Mouse (Mus musculus) kidney, embryonic 16.5 days (tissue): Measurements from ENCODE around the gene Epha4. TPM values are rescaled to one million over a fixed set of nuclear protein-coding genes. Genes with fewer than 3 reads are reported as not detected.

Source experiments
- ATAC-seq: fragments of 200-750 bp; cut with Nextera tagmentation; 2 replicates; pipeline ENCODE4 v1.8.0; 2017; ENCODE audit warnings: moderate TSS enrichment; ENCODE audit not compliant: low FRiP score, low TSS enrichment
- H3K27ac ChIP-seq: fragments of 300-500 bp; sonication (generic); 2 replicates; pipeline ENCODE4 v1.5.1; 2014; ENCODE audit warnings: low read length
- H3K27me3 ChIP-seq: fragments of 300-500 bp; sonication (generic); 2 replicates; pipeline ENCODE4 v1.6.1; 2014; ENCODE audit warnings: low read length, control low read depth, mixed read lengths; ENCODE audit not compliant: insufficient read depth
- H3K36me3 ChIP-seq: fragments of 300-500 bp; sonication (generic); 2 replicates; pipeline ENCODE4 v1.6.1; 2014; ENCODE audit warnings: low read length, control low read depth, mixed read lengths; ENCODE audit not compliant: insufficient read depth
- H3K4me1 ChIP-seq: fragments of 300-500 bp; sonication (generic); 2 replicates; pipeline ENCODE4 v1.6.1; 2014; ENCODE audit warnings: low read length, control low read depth, mixed read lengths; ENCODE audit not compliant: insufficient read depth
- H3K4me2 ChIP-seq: fragments of 300-500 bp; sonication (generic); replicated peaks from 2 replicates; pipeline ENCODE4 v1.6.1; 2014; ENCODE audit warnings: low read depth, low read length
- H3K4me3 ChIP-seq: fragments of 300-500 bp; sonication (generic); 2 replicates; pipeline ENCODE4 v1.5.1; 2014; ENCODE audit warnings: mild to moderate bottlenecking, low read length
- H3K9ac ChIP-seq: fragments of 300-500 bp; sonication (generic); replicated peaks from 2 replicates; pipeline ENCODE4 v1.6.1; 2014; ENCODE audit warnings: low read length
- H3K9me3 ChIP-seq: fragments of 300-500 bp; sonication (generic); 2 replicates; pipeline ENCODE4 v1.6.1; 2016; ENCODE audit warnings: low read length, control low read depth
- WGBS: fragments of 180-500 bp; shearing (Covaris S2); extraction: QIAGEN DNeasy Blood & Tissue Kit; methylation state at CpG from one replicate; pipeline ENCODE4 v1.1.7; 2014; 5-methylcytosine and 5-hydroxymethylcytosine counted together
- polyA plus RNA-seq: library from polyadenylated mRNA; unstranded; fragments of >200 nt; fragmentation: Nextera tagmentation; extraction: Ambion mirVana; gene quantifications from 2 replicates; pipeline ENCODE4 v1.2.1, GENCODE M21; 2015

Gene Epha4
- polyA plus RNA-seq, 1 experiment from 2014 or later, result 17.0 TPM

- Histone ChIP-seq H3K4me1 (peaks cover 27% of the 10 kb centered on the region), H3K27me3 (no peaks in the 10 kb centered on the region), H3K9me3 (no peaks in the 10 kb centered on the region), H3K27ac (peak overlapping the region; percentile 43; the same call in 1 of the 2 replicates), H3K9ac (peak overlapping the region; percentile 66), H3K4me2 (peak overlapping the region; percentile 95), H3K36me3 (peaks cover 4% of the 10 kb centered on the region; the same call in 1 of the 2 replicates), H3K4me3 (peak overlapping the region; percentile 79)
- 1% methylated on average over 27 of the region's 27 CpGs for WGBS
- ATAC-seq, result peak; percentile 30; the same call in 1 of the 2 replicates
Measured at GRCm38 (mm10) chr1:77513411-77513941, 1.4 kb downstream of the Epha4 start.

GRCm38 (mm10) chr1:77512431-77513195 is 2.3 kb downstream of the Epha4 start:
- Histone ChIP-seq H3K27ac (no peak overlapping the region; the same call in 1 of the 2 replicates), H3K4me1 (peaks cover 32% of the 10 kb centered on the region), H3K36me3 (peaks cover 4% of the 10 kb centered on the region; the same call in 1 of the 2 replicates), H3K9me3 (no peaks in the 10 kb centered on the region), H3K27me3 (no peaks in the 10 kb centered on the region), H3K9ac (peak overlapping the region; percentile 66), H3K4me2 (peak overlapping the region; percentile 95), H3K4me3 (peak overlapping the region; percentile 79)
- WGBS, result 7% methylated on average over 20 of the region's 20 CpGs
- ATAC-seq, result no peak

- no peak overlapping the region for H3K27ac ChIP-seq
- WGBS, result 18% methylated on average over 4 of the region's 4 CpGs
- H3K9me3 ChIP-seq, result no peaks in the 10 kb centered on the region
- no peaks in the 10 kb centered on the region for H3K27me3 ChIP-seq
- peak overlapping the region; percentile 79 for H3K4me3 ChIP-seq
- peaks cover 36% of the 10 kb centered on the region for H3K4me1 ChIP-seq
- peak overlapping the region; percentile 66 for H3K9ac ChIP-seq
- H3K36me3 ChIP-seq, result peaks cover 4% of the 10 kb centered on the region; the same call in 1 of the 2 replicates
- ATAC-seq, result no peak
- peak overlapping the region; percentile 95 for H3K4me2 ChIP-seq
Measured at GRCm38 (mm10) chr1:77512059-77512407, 2.9 kb downstream of the Epha4 start.

- peak overlapping the region; percentile 66; the same call in 1 of the 2 replicates for H3K9ac ChIP-seq
- ATAC-seq, result no peak
- H3K4me1 ChIP-seq, result peaks cover 39% of the 10 kb centered on the region
- peaks cover 8% of the 10 kb centered on the region; the same call in 1 of the 2 replicates for H3K36me3 ChIP-seq
- no peak overlapping the region for H3K27ac ChIP-seq
- no peaks in the 10 kb centered on the region for H3K27me3 ChIP-seq
- peak overlapping the region; percentile 79 for H3K4me3 ChIP-seq
- peak overlapping the region; percentile 95 for H3K4me2 ChIP-seq
- 33% methylated on average over 10 of the region's 10 CpGs for WGBS
- no peaks in the 10 kb centered on the region for H3K9me3 ChIP-seq
Measured at GRCm38 (mm10) chr1:77511372-77512058, 3.4 kb downstream of the Epha4 start.

- H3K36me3 ChIP-seq, result peaks cover 13% of the 10 kb centered on the region; the same call in 1 of the 2 replicates
- H3K9ac ChIP-seq, result no peak overlapping the region
- no peak overlapping the region for H3K27ac ChIP-seq
- no peak overlapping the region for H3K4me3 ChIP-seq
- H3K27me3 ChIP-seq, result no peaks in the 10 kb centered on the region
- no peak for ATAC-seq
- peaks cover 42% of the 10 kb centered on the region for H3K4me1 ChIP-seq
- H3K4me2 ChIP-seq, result 0 out of 2 replicates have a peak overlapping the region, but pooled peaks have one; percentile 95
- no peaks in the 10 kb centered on the region for H3K9me3 ChIP-seq
- WGBS, result 40% methylated on average over 5 of the region's 5 CpGs
Measured at GRCm38 (mm10) chr1:77510623-77511022, 4.3 kb downstream of the Epha4 start.

GRCm38 (mm10) chr1:77506856-77507200 is 8.1 kb downstream of the Epha4 start:
- Histone ChIP-seq H3K4me1 (peaks cover 38% of the 10 kb centered on the region), H3K27me3 (no peaks in the 10 kb centered on the region), H3K4me2 (peak overlapping the region; percentile 8; the same call in 1 of the 2 replicates), H3K9me3 (no peaks in the 10 kb centered on the region), H3K27ac (no peak overlapping the region), H3K9ac (no peak overlapping the region), H3K36me3 (peaks cover 13% of the 10 kb centered on the region; the same call in 1 of the 2 replicates), H3K4me3 (no peak overlapping the region)
- WGBS, result 90% methylated on average over 18 of the region's 18 CpGs
- ATAC-seq, result no peak

- H3K9me3 ChIP-seq, result no peaks in the 10 kb centered on the region
- peak; percentile 43; the same call in 1 of the 2 replicates for ATAC-seq
- H3K27ac ChIP-seq, result no peak overlapping the region
- H3K9ac ChIP-seq, result no peak overlapping the region
- 56% methylated on average over 21 of the region's 21 CpGs for WGBS
- H3K4me3 ChIP-seq, result peak overlapping the region; percentile 9; the same call in 1 of the 2 replicates
- no peaks in the 10 kb centered on the region for H3K27me3 ChIP-seq
- H3K4me2 ChIP-seq, result peak overlapping the region; percentile 8
- peaks cover 37% of the 10 kb centered on the region for H3K4me1 ChIP-seq
- peaks cover 13% of the 10 kb centered on the region; the same call in 1 of the 2 replicates for H3K36me3 ChIP-seq
Measured at GRCm38 (mm10) chr1:77506038-77506855, 8.6 kb downstream of the Epha4 start.

- WGBS, result 84% methylated on average over 8 of the region's 8 CpGs
- no peak overlapping the region for H3K27ac ChIP-seq
- H3K9me3 ChIP-seq, result no peaks in the 10 kb centered on the region
- peaks cover 36% of the 10 kb centered on the region for H3K4me1 ChIP-seq
- H3K9ac ChIP-seq, result no peak overlapping the region
- ATAC-seq, result no peak
- H3K36me3 ChIP-seq, result peaks cover 13% of the 10 kb centered on the region; the same call in 1 of the 2 replicates
- no peaks in the 10 kb centered on the region for H3K27me3 ChIP-seq
- 0 out of 2 replicates have a peak overlapping the region, but pooled peaks have one; percentile 4 for H3K4me2 ChIP-seq
- H3K4me3 ChIP-seq, result 0 out of 2 replicates have a peak overlapping the region, but pooled peaks have one; percentile 5
Measured at GRCm38 (mm10) chr1:77505263-77505662, 9.6 kb downstream of the Epha4 start.

- H3K27ac ChIP-seq, result no peak overlapping the region
- no peak for ATAC-seq
- no peaks in the 10 kb centered on the region for H3K27me3 ChIP-seq
- no peak overlapping the region for H3K4me2 ChIP-seq
- peaks cover 39% of the 10 kb centered on the region for H3K4me1 ChIP-seq
- no peak overlapping the region for H3K9ac ChIP-seq
- H3K4me3 ChIP-seq, result no peak overlapping the region; the same call in 1 of the 2 replicates
- 65% methylated on average over 2 of the region's 2 CpGs for WGBS
- H3K36me3 ChIP-seq, result peaks cover 15% of the 10 kb centered on the region
- H3K9me3 ChIP-seq, result no peaks in the 10 kb centered on the region
Measured at GRCm38 (mm10) chr1:77504813-77505212, 10.1 kb downstream of the Epha4 start.
